Mouse (Mus musculus): ENCODE data around the gene Cd68.

DNA sequence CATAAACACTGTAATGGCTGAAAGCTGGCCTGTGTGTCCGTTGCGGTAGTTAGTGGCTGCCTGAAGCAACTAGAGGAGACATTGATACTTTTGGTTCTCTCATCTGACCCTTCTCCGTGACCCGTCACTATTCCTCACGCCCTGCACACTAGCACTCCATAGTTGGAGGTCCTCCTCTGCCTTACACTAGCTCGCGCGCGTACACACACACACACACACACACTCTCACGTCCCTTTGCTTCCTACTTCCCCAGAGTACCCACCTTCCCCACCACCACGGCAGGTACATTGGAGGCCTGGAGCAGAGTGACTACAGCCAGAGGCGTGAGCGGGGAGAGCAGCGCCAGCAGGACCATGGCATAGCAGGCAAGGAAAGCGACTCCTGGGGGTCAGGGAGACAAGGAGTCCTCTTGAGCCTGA is 8.5 kb downstream of the Cd68 start:
- TF ChIP-seq CTCF (conservative IDR thresholded peaks at IDR 0.05 in 1 of 2, IDR thresholded peaks at IDR 0.05 in 1 of 2; ENCODE audit: low read depth in 2 of 2, low read length in 2 of 2) (no peak), MYC (IDR thresholded peaks at IDR 0.05; ENCODE audit: low read depth, low read length) (no peak), HCFC1 (IDR thresholded peaks at IDR 0.05; ENCODE audit: low read depth, low read length) (no peak), ZMIZ1 (IDR thresholded peaks at IDR 0.05; ENCODE audit: low read depth, low read length) (no peak), POLR2A (IDR thresholded peaks at IDR 0.05; ENCODE audit: low read depth, low read length) (no peak), BHLHE40 (IDR thresholded peaks at IDR 0.05; ENCODE audit: low read depth, low read length) (no peak)

Measured in CH12.LX (cell line).